Mouse (Mus musculus): ENCODE measurements around the gene Klhl29. TPM values are rescaled to one million over a fixed set of nuclear protein-coding genes. Genes with fewer than 3 reads are reported as not detected.

Klhl29 gene
- polyA plus RNA-seq (2014; fragmentation: Illumina TruSeq; extraction: RNeasy Lipid Tissue Mini Kit (QIAGEN cat#74804); ENCODE audit: low replicate concordance): 0.26 TPM

GRCm38 (mm10) chr12:5375616-5376461 is at the start of gene Klhl29:
Klhl29 (minus strand) TSS chr12:5375682.

